Mouse (Mus musculus) kidney, adult 8-10 months (tissue): Measurements from ENCODE around the gene Mdfic.
"Not testable (repeated sequence)": the region's sequence is repeated elsewhere in the genome, so short reads cannot be mapped to it uniquely, and the experiment has no call there.

Experiments
- DNase-seq, 2 experiments: peaks; one replicate each; pipeline ENCODE4 v3.0.0; 2022

Mdfic gene

DNA sequence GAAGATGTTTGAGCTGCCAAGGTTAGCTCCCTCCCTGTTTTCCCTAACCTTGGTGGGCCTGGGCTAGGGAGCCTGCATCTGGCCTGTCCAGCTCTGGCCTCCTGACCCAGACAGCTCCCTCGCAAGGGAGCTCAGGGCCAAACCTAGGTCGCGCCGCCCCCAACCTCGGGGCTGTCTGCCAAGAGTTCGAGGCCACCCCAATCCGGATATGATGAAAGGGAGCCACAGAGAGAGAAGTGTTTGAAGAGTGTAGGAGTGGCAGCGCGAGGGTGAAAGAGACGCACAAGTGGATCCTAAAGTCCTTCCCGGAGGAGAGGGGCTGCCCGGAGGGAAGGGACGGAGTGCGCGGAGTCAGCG is at the start of gene Mdfic:
TSS of gene Mdfic (plus strand) at position 201 of the 357 bp plus-strand sequence.
- peak; percentile 48 to 65 for DNase-seq

DNA sequence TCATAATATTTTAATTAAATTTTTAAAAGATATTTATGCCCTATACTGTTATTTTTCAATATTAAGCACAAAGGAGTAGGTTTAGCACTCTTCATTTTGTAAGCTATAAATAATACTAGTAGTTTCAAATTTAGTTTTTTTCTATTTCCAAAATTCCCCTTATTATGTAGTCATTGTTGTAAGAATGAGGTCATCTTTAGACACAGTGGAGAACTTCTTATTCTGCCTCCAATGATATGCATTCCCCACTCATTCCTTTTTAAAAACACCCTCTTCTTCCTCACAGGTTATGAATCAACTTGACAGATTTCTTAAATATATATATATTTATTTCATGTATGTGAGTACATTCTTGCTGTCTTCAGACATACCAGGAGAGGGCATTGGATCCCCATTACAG is 49.1 kb upstream of the Mdfic start:
- DNase-seq, result no peak

DNA sequence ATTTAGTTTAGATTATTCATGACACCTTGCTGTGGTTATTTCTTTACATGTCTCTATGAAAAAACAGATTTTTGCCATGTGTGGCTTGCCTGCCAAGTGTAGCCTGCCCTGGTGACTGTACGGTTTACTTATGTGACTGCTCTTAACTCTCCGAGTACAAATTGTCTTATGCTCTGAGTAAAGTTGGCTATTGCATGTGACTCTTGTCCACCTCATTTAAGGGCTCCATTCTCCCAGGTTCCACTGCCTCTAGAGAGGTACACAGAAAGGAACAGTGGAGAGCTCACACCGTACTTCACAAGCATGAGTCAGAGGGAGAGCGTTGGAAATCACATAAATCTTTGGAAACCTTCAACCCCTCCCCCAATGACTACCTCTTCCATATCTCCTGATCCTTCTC is 10.4 kb upstream of the Mdfic start:
- no peak for DNase-seq

DNA sequence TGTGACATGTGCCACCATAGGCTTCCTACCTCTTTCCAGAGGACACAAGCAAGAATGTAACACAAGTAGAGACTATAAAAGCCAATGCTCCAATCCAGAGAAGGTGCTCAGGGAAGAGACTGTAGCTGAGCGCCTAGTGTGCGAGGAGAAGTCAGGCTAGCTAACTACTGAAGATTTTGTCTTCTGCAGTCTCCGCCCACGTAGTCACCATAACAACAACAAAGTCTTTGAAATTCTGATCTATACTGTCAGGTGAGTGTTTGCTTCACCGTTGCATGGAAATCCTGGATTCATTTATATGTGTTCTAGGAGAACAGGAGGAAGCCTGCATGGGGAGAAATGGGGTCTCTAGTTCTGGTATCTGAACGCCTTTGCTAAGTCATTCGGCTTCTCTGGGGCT is 9.8 kb upstream of the Mdfic start:
- no peak for DNase-seq

DNA sequence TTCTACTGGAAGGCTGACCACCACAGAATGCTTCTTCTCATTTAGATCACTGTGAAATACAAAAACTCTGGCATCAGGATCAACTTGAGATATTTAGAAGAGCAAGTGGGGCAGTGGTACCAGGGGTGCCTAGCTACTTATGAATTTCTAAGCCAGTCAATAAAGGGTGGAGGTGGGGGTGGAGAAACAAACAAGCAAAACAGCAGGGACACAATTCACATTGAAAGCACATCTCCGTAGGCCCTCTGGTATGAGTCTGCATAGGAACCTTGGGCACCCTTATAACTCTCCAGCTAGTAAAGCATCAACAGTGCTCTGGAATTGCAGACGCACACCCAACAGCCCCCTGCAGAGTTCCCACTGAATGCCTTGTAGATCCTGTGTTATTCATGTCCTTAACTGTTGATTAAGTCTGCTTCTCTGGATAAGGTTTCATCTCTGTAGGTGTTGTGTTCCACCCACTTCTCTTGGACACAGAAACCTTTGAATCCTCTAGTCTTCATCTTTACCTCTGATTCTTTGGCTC is 7.5 kb upstream of the Mdfic start:
- DNase-seq, result no peak

DNA sequence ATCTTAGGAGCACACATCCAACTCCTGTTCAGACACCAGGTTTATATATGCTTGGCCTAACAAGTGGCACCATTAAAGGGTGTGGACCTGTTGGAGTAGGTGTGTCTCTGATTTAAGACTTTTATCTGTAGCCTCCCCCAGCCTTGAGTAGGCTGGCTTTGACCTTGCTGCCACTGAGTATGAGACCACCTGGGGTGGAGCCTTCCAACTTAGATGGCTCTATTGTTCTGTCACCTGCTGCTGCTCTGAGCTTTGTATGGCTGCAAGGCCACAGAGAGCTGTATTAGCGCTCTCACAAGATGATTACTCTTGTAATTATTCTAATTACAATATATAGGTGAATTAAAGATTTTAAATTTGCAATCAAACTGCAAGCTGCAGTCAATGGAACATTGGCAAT is 6.4 kb upstream of the Mdfic start:
- DNase-seq, result not testable (repeated sequence)

DNA sequence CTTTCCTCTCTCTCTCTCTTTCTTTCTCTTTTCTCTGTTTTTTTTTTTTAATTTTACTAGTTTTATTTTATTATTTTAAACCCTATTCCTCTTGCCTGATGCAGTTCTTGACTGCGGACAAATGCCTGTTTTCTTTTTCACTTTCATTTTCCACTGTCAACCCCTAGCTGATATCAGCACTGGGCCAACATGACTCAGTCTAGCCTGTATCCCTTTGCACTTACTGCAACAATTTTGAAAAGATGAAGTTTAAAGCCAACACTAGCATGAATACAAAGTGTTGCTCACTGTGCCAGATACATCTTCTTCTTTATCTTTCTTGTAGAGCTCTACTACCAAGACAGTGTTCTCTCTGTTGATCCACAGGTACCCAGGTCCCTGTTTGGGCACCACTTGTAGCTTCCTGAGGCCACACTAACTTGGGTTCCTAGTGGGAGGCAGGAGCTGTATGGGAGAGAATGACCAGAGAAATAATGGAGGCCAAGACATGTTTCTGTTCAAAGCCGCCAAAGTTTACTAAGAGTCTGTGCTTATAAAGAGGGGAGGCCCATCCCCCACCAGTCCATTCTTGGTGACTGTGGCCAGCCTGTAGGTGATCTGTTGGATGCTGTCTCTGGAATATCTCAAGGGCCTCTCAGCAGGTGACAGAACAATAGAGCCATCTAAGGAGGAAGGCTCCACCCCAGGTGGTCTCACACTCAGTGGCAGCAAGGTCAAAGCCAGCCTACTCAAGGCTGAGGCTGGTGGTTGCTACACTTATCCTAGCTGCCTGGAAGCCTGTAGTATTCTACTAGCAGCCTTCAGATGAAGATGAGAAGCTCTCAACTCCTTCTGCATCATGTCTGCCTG is 5.2 kb upstream of the Mdfic start:
- DNase-seq, result no peak

DNA sequence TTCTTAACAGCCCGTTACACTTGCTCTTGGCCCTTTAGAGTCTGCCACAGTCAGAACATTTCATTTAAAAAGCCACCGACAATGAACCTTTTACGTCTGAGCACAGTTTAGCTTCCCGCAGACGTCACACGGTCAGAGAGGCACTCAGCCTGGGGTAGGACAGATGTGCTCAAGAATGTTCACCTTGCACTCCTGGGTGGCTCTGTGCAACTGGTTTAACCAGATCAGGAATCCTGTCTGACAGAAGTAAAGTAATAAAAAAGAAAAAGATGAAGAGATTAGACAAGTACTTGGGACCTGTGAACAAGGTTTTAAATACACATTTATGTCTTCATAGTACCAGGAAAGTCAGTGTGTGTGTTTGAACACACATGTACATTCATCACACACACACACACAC is 542 bp upstream of the Mdfic start:
- DNase-seq, result no peak

DNA sequence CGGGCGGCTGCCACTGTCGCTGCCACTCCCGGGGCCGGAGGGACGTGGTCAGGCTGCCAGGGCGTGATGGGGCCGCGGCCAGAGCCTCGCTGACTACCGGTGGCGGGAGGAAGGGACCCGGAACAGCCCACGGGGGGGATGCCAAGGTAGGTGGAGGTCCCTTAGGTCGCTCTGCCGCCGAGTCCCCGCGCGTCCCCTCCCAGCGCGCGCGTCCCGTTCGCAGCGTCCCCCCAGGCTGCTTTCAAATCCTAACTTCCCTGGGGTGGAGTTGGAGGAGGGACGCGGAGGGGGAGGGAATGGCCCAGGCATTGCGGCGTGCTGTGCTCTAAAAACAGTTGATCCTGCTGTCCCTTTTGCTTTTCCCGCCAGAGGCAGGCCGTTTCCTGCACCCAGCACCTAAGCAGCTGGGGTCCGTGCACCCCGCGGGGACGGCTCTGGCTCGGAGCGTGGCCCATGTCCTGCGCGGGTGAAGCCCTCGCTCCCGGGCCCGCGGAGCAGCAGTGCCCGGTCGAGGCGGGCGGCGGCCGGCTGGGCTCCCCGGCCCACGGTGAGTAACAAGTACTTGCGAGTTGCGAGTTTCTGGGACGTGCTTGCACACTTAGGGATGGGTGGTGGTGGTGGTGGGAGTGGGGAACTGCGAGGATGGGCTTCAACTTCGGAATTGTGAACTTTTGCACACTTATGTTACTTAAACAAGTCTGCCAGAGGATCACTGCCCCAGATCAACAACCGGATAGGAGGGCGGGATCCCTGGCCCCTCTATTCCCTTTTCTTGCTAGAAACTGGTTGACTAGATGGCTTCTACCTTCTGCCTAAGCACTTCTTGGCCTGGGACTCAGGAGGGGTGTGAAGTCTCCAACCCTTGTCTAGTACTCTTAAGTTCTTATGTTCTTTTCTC is 606 bp downstream of the Mdfic start:
- DNase-seq, result peak; percentile 60 to 70

DNA sequence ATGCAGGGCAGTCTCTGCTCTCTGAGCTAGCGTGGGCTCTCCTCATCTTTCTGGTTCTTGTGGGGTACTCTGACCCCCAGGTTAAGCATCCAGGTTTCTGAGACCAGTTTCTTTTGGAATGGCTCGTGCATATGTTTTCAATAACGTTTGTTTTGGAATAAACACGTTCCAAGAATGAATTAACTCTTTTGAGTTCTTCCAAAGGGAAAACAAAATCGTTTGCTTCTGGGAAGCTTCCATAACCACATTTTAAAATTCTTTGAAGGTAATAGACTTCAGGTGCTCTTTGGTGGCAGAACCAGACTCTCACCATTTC is 1.2 kb downstream of the Mdfic start:
- no peak for DNase-seq

DNA sequence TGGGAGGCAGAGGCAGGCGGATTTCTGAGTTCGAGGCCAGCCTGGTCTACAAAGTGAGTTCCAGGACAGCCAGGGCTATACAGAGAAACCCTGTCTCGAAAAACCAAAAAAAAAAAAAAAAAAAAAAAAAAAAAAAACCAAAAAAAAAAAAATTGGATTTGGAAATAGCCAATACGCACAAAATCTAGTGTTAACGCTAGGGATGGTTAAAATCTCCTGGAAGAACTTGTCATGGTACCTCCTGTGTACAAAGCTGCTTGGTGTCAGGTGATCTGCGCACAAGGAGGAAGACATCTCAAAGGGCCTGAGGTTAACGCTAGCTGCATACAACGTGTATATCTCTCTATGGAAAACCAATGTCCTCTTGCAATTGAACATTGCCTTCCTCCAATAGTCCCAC is 2.2 kb downstream of the Mdfic start:
- DNase-seq, result not testable (repeated sequence)

DNA sequence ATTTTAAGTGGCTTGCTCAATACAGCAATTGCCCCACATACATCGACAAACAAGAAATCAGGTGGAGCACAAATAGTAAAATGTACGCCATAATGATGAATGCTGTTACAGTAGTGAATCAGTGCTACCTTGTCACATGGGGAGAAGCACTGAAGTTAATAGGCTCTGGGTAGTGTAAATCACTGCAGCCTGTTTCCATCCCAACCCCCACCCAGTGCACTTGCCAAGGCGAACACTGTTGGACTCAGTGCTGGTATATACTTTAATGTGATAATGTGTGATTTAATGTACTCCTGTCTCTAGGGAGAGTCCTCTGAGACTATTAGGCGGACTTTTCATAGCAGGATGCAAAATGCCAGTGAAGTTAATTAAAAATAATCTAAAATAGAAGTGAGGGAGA is 3.8 kb downstream of the Mdfic start:
- no peak for DNase-seq

DNA sequence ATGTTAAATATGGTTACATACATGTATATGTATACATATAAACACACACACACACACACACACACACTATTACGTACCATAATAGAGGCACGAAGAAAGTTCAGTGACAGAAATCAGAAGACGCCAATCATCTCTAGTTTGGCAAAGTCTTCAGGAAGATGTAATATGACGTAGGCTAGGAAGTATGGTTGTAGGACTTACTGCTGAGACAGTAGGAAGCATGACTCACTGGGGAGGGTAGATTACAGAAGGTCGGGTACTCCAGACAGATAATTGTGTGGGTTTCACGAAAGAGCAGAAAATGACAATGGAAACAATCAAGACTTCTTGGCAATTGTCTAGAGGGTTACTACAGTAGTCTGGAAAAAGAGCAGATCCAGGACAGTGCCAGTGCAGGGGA is 6.0 kb downstream of the Mdfic start:
- DNase-seq, result no peak

DNA sequence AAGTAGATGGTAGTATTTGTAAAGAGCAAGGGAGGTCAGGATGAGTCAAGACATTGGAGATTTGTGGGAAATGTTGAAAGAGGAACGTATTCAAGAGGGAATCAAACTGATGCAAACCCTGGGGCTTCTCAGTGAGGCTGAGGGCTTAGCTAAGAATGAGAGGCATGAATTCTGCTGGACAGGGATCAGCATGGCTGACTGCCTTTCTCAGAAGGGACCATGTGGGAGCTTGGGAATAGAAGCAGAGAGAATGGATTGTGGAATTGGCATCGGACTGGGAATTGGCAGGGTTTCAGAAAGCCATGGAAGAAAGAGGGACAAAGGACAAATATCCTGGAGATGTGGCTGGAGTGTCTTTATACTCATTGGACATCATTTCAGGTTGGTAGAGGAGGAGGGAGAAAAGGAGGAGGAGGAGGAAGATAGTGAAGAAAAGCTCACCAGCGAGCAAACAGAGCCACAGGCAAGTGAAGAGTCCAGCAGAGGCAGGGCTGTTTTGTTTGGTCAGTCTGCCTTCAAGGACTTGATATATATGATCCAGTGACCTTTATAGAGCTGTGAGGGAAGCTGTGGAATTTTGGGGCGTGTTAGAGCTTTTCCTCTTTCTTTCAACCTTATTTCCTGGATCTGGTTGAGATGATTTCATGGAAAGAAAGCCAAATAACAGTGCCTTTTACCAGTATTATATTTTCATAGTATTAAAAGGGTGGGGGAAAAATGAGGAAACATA is 7.4 kb downstream of the Mdfic start:
- DNase-seq, result peak; percentile 35 to 60

DNA sequence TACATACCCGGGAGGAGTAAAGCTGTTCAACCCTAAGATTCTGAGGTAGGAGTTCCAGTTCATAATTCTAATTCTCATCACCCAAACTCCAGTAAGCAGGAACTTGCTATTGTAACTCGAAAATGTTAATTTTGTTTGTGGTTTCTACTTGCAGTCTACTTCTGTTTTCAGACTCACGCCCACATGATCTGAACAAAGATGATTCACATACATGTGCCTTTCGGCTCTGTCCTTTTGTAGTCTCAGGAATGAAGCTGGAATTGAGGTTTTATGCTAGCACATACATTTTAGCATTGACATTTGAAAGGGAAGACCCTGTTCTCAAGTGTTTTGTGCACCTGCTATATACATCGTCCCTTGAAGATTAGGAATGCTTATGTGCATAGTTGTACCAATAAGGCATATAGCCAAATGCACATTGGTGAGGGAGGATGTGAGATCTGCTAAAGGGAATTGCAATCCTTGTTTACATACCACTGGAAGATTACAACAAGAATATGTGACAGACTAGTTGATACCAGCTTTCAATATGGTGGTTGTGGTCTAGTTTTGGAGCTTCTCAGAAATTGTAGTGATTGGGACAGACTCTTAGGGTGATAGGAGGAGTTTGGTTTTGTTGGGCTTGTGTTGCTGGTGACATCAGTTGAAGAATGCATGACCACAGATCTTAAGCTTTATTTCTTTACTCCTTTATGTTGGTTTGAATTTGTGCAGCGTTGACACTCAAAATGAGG is 8.6 kb downstream of the Mdfic start:
- no peak for DNase-seq

DNA sequence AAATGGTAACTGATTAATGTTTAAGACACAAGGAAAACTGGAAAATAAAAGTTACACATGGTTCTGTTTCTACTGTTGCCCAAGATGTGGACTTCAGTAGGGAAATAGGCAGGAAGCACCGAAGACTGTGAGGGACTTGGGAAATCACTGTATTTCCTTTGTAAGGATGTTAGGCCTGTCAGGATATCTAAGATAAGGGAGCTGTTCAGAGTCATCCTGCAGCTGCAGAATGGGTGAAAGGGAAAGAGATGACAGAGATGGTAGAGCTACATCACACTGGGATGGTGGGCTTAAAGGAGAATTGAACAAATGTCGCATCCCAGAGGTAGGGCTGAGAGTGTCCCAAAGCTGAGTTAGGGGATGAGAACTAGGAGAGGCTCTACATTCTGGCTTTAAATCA is 9.8 kb downstream of the Mdfic start:
- DNase-seq, result no peak

DNA sequence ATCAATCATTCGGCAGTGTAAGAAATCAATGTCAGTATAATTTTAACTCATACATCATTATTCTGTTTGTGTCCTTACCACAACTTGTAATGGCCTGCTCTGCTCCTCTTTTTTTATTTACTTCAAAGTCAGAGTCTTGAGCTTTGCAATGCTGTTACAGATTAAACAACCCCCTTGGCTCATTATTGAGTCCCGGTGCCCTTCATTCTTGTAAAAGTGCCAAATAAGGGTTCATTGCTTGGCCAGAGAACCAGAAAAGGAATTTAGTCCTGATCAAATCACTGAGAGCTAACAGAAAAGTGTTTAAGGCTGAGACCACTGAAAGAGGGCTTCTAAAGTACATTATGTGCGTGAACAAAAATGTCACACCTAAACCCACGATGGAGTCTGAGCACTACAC is 10.2 kb downstream of the Mdfic start:
- DNase-seq, result peak; percentile 59 to 87

DNA sequence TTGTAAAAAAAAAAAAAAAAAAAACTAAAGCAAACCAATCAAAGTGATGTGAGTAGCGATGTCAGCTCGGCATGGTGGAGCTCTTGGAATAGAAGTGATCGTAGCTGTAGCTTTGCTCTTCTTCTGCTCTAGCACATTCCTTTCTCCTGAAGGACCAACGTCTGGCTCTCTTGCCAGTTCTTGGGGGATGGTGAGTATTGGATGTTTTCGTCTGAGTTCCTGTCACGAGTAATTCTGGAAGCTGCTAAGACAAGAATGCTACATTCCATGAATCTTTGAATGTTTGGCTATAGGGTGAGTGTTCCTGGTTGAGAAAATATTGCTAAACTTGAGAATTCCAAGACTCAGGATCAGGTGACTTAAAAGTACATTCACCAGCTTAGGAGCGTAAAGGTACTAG is 11.0 kb downstream of the Mdfic start:
- DNase-seq, result peak; percentile 49 to 63

DNA sequence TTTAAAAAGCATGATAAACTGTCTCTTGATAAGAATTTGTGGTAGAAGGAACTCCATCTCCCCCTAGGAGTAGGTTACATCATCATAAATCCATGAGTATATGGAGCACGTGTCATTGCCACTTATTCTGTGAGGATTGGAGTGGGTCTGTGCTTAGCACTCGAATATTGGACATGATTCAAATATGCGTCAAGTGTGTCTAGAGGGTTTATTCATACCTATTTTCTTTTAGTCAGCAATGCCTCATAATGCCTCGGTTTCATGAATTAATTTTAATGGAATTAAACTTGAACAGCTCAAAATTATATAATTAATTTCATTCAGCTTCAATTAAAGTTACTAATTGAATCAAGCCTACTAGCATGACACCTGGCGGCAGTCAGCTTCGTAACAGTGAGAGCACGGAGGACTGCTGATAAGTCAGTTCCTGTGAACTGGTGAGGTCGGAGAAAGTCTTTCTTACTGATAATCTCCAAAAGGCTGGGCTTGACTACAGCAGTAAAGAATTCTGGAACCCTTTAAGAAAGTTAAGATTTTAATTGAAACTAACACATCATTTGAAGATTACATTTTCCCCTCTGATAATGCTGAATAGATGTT is 17.0 kb downstream of the Mdfic start:
- DNase-seq, result no peak

DNA sequence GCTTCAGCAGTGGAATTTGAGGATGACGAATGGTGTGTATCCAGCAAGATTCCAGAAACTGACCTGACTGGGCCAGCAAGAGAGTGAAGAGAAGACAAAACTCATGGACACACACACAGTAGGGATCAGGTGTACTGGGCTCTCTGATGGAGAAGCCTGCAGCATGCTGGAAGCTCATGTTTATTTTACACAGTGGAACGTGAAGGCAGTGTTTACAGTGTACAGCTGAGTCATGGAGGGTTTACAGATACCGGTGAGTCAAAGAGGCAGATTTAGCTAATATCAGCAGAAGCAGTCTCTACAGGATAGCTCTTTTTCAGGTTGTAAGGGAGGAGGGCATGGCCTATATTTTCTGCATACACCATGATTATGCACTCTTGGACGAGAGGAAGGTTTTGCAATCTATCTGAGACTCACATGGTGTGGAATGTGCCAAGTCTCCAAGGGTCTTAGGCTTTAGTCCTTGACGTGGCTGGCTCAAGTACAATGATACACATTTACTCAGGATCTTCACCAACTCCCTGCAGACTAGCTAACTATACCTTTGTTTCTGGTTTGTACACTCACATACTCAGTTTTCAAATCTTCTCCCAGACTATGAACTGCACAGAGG is 18.0 kb downstream of the Mdfic start:
- no peak for DNase-seq

DNA sequence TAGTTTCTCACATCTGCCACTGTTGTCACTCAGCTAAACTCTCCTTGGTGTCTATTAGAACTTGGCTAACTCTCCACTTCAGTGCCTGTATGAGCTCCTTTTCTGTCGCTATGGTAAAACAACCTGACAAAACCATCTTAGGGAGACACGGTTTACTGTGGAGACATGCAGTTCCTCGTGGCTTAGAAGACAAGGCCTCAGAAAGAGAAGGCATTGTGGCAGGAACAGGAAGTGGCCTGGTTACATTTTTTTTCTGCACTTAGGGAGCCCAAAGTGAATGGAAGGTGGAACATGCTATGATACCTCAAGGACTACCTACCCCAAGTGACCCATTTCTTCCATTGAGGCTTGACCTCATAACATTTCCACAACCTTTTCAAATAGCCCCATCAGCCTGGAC is 18.7 kb downstream of the Mdfic start:
- no peak for DNase-seq
